Mouse (Mus musculus): ENCODE measurements around the gene Tep1. TPM values are rescaled to one million over a fixed set of nuclear protein-coding genes. Genes with fewer than 3 reads are reported as not detected.
A peak's percentile ranks its signal among the peaks of the same experiment; 100 is the strongest.
"Not testable (repeated sequence)": the region's sequence is repeated elsewhere in the genome, so short reads cannot be mapped to it uniquely, and the experiment has no call there.

The Tep1 gene
- polyA plus RNA-seq, 1 experiment, result 43.4 TPM

DNA sequence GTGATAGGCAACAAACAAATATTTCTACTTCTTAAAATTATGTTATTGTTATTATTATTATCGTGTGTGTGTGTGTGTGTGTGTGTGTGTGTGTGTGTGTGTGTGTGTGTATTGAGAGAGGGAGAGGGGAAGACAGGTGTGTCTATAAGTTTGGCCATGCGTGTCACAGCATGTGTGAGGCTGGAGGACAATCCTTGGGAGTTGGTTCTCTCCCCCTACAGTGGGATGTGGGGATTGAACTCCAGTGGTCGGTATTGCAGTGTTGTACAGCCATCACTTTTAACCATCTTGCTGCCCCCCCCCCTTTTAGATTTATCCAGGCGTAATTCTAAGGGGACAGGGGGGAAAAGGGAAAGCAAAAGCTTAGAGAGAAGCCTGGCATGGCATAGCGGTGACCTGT is 1.7 kb downstream of the Tep1 start:
- DNase-seq (ENCODE audit: low read depth), result no peak

DNA sequence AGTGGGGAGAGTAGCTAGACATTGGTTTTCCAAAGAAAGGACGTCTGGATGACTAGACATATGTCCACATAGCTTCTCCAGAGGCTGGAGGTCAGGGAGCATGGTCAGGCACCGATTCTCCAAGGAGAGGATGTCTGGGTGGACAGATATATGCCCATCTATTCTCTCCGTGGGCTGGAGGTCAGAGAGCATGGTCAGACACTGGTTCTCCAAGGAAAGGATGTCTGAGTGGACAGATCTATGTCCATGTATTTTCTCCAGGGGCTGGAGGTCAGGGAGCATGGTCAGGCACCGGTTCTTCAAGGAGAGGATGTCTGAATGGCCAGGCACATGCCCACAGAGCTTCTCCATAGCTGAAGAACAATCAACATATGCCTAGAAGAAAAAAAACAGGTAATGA is 2.1 kb downstream of the Tep1 start:
- no peak for DNase-seq (ENCODE audit: low read depth)

GRCm38 (mm10) chr14:50866966-50867365 is 3.4 kb downstream of the Tep1 start:
- DNase-seq (ENCODE audit: low read depth), result no peak

DNA sequence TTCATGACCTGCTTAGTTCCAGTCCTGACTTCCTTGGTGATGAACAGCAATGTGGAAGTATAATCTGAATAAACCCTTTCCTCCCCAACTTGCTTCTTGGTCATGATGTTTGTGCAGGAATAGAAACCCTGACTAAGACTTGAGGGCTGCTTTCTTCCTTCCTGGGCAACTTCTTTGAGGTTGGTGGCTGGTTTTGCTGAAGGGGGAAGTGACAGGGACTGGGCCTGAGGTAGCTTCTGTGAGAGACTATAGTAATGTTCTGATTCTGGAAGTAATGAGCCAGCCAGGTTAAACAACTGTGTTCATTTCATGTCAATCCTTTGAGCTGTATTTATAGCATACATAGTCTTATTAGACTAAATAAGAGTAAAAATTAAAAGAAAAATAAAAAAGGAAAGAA is 5.4 kb downstream of the Tep1 start:
- DNase-seq (ENCODE audit: low read depth), result not testable (repeated sequence)

- DNase-seq (ENCODE audit: low read depth), result no peak
Observed at GRCm38 (mm10) chr14:50862641-50863040, 7.7 kb downstream of the Tep1 start.

- DNase-seq (ENCODE audit: low read depth), result no peak
Observed at GRCm38 (mm10) chr14:50855788-50856187, 14.6 kb downstream of the Tep1 start.

DNA sequence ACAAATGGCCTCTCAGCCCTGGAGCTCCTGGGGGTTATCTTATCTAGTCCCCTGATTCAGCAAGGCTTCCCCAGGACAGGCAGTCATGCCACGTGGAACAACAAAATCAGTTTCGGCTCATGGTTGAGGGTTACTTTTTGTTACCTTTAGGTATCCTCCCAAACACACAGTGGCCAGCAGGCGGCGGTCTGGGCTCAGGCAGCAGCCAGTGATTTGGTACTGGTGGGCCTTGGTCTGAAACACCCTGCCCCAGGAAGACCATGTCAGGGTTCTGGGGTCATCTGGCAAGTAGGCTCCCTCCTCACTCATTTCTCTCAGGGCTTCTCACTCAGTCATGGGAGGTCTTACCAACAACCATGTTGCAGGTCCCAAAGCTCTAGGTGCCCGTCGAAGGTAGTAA is 33.1 kb downstream of the Tep1 start:
- DNase-seq (ENCODE audit: low read depth), result no peak

- DNase-seq (ENCODE audit: low read depth), result no peak
Observed at GRCm38 (mm10) chr14:50834435-50834834, 35.9 kb downstream of the Tep1 start.

GRCm38 (mm10) chr14:50833964-50834363 is 36.4 kb downstream of the Tep1 start:
- no peak for DNase-seq (ENCODE audit: low read depth)

DNA sequence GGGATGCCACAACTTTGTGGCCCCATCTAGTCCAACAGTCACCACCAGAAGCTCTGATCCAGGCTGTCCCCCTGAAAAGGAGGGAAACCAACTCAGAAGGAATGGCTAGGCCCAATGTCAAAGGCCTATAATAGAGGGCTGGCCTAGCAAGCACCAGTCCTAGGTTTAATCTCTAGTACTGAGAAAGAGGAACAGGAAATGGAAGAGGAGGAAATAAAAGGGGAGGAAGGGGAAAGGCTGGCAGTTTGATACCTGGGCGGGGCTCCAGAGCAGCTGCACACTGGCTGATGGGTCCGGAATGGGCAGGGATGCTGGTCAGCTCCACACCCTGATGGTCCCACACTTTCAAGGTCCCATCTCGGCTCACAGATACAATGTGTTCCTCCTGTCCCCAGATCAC is 40.5 kb downstream of the Tep1 start:
- DNase-seq (ENCODE audit: low read depth), result no peak

DNA sequence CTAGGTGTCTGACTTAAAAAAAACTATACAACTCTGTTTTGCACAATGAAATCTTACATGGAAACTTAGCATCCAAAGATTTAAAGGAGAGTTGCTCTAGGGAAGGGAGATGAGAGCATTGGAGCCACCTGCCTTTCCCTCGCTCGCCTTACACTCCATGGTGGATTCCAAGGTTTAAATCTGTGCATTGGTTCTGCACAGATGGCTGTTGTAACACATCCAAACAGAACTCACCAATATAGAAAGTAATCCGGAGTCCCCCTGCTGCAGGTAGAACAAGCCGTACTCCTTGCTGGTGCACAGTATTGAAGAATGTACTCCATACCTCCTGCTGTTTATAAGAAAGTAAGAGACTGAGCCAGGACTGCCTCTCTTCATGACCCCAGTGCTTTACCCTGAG is 43.8 kb downstream of the Tep1 start:
- no peak for DNase-seq (ENCODE audit: low read depth)

GRCm38 (mm10) chr14:50824219-50824618 is 46.1 kb downstream of the Tep1 start:
- DNase-seq (ENCODE audit: low read depth), result no peak

DNA sequence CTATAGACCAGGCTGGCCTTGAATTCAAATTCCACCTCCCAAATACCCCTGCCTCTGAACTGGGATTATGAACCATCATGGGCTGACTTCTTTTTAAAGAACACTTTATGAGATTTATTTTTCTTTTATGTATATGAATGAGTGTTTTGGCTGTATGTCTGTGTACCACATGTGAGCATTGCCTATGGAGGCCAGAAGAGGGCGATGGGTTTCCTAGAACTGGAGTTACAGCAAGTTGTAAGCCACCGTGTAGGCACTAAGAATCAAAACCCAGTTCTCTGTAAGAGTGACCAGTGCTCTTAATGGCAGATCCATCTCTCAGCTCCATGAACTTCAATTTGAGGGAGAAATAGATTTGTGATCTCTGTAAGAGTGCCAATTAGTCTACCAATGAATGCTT is 47.1 kb downstream of the Tep1 start:
- no peak for DNase-seq (ENCODE audit: low read depth)

- DNase-seq (ENCODE audit: low read depth), result no peak
Observed at GRCm38 (mm10) chr14:50813060-50813459, 57.3 kb downstream of the Tep1 start.

- peak; percentile 98 for DNase-seq (ENCODE audit: low read depth)
Observed at GRCm38 (mm10) chr14:50807487-50808072, 62.8 kb downstream of the Tep1 start, which contains the start of the genes Ccnb1ip1 and Parp2. Ccnb1ip1 (minus strand) TSS chr14:50807732. Parp2 (plus strand) TSS chr14:50807841.

- DNase-seq (ENCODE audit: low read depth), result not testable (repeated sequence)
Observed at GRCm38 (mm10) chr14:50806469-50806868, 63.9 kb downstream of the Tep1 start.

DNA sequence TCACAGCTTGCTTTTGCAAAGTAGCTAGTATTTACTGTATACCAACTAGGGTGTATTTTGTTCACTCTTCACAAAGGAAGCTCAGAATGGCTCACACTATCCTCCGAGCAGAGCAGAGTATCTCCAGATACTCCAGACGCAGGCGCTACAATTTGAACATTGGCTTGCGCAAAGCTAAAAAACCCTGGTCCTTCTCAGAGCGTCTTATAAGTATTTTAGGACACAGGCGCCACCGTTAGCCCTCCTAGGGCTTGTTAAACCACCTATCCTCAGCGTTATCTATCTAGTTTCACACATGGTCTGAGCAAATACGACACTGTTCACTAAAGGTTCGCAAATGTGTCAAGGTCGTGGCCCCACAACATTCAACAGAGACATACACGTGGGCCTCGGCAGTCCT is 65.7 kb downstream of the Tep1 start:
- no peak for DNase-seq (ENCODE audit: low read depth)

- no peak for DNase-seq (ENCODE audit: low read depth)
Observed at GRCm38 (mm10) chr14:50802843-50803562, 67.4 kb downstream of the Tep1 start.

GRCm38 (mm10) chr14:50802441-50802840 is 67.9 kb downstream of the Tep1 start:
- DNase-seq (ENCODE audit: low read depth), result no peak

DNA sequence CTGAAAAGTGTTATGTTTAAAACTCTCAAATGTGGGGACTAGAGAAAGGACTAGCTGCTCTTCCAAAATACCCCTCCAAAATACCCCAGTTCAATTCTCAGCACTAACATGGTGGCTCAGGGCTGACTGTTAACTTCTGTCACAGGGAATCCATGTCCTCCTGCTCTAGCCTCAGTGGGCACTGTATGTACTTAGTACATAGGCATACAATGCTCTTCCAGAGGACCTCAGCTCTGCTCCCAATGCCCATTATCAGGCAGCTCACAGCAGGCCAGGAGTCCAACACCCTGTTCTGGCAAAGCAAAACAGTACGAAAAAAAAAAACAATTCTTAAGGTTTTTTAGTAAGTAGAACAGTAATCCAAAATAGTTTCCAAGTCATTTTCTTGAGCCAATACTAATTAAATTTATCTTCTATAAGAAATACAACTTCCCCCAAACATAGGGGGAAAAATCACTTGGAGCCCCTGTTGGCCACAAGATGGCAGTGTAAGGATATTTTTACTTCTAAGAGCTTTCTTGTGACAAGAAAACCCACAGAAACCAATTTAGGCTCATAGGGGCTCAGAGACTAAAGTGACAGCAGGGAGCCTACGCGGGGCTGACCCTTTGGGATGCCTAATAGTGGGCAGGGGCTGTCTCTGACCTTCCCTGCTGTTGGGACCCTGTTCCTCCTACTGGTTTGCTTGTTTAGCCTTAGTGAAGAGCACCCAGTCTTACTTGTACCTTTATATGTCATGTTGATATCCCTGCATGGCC is 70.7 kb downstream of the Tep1 start:
- no peak for DNase-seq (ENCODE audit: low read depth)

DNA sequence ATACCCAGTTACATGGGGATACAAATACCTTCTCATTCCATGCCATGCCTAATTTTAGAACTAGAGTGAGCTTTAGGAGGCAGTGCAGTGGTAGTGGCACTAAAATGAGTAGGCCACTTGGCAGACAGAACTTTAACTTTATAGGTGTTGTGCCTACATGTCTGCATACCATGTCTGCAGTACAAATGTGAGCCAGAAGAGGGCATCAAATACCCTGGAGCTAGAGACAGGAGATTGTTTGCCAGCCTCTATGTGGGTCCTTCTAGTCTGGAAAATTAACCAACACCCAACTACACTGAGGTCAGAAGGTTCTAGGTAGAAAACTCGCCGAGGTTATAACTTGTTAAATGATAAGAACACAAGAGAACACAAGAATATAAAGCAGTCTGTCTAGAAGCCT is 71.8 kb downstream of the Tep1 start:
- DNase-seq (ENCODE audit: low read depth), result no peak

GRCm38 (mm10) chr14:50796464-50796863 is 73.9 kb downstream of the Tep1 start:
- no peak for DNase-seq (ENCODE audit: low read depth)

DNA sequence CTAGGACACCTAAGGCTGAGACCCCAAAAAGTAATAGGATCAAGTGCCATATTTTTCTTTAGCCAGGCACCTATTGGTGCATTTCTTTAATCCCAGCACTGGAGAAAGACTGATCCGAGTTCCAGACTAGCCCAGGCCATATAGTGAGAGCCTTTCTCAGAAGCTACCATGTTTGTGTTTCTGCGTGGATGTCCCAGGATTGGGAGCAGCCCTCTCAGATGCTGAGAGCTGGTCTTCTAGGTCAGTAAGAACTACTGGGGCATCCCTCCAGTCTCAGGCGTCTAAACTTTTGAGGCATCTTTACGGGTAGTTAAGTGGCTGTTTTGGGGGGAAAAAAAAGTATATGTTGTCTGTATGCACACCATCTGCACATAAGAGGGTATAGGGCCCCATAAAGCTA is 74.4 kb downstream of the Tep1 start:
- no peak for DNase-seq (ENCODE audit: low read depth)
